Mouse (Mus musculus) left cerebral cortex, postnatal 14 days (tissue): ENCODE measurements around the gene Hacd2. TPM values are rescaled to one million over a fixed set of nuclear protein-coding genes. Genes with fewer than 3 reads are reported as not detected.
A peak's percentile ranks its signal among the peaks of the same experiment; 100 is the strongest.

Experiments
- DNase-seq, 2 experiments: peaks; one replicate each; pipeline ENCODE4 v3.0.0; 2021 to 2022; ENCODE audit warnings: low spot score in 2 of 2, mixed read lengths in 1 of 2
- intact Hi-C: fragments of 180-260 bp; cut with DNase I; formaldehyde crosslinking; loops from one replicate; pipeline ENCODE4 v1.15.1; 2025
- total RNA-seq, 2 experiments: library from RNA; stranded (reverse); gene quantifications; 2 replicates each; pipeline ENCODE4 v1.2.3; 2021

The Hacd2 gene
- total RNA-seq, 2 experiments from 2014 or later: 27.6 to 33.0 TPM

DNA sequence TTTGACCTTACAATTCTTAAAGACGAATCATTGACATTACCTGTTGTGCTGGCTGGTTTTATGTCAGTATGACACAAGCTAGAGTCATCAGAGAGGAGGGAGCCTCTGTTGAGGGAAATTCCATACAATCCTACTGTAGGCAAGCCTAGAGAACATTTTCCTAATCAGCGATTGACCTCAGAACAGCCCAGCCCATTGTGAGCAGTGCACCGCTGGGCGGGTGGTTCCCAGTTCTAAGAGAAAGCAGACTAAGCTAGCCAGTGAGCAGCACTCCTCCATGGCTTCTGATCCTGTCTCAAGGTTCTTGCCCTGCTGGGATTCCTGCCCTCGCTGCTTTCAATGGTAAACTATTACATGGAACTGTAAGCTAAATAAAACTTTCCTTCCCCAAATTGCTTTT lies 17.9 kb upstream of the Hacd2 start:
- intact Hi-C loops: no loop called here
- DNase-seq: no peak

DNA sequence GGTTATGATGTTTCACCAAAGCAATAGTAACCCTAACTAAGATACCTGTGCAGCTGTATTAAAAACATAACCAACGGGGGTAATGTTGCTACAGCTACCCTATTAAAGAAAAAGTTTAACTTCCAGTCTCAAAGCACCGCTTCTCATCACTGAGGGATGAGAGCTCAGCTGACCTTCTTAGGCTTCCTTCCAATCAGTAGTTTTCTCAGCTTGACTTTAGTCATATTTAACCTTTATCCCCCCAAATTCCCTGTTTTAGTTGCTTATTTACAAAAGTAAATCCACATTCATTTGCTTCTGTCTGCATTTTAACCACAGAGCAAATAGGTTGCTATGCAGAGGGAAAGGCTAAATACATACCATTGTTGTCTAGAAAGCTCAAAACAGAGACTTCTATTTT lies 17.5 kb upstream of the Hacd2 start:
- intact Hi-C loops: no loop called here
- DNase-seq: no peak

DNA sequence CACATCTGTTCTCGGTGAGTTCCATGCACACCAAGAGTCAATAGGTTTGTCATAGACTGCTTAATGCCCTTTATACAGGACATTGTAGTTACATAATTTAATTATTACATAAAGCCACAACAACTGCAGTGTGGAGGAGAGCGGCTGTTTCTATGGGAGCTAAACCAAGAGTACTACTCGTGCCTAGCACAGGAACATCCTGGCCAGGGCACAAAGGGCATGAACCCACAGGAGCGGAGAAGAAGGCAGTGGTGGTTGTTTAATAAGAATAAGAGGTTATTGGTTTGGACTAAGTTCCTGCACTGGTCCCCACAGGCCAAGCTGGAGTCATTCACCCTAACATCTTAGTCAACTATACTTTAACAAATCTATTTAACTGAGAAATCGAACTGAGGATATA lies 16.0 kb upstream of the Hacd2 start:
- DNase-seq: no peak
- intact Hi-C loops: no loop called here

- no peak for DNase-seq
- intact Hi-C loops: no loop called here
These were observed 14.9 kb upstream of the Hacd2 start for GRCm38 (mm10) chr16:35007361-35007760.

DNA sequence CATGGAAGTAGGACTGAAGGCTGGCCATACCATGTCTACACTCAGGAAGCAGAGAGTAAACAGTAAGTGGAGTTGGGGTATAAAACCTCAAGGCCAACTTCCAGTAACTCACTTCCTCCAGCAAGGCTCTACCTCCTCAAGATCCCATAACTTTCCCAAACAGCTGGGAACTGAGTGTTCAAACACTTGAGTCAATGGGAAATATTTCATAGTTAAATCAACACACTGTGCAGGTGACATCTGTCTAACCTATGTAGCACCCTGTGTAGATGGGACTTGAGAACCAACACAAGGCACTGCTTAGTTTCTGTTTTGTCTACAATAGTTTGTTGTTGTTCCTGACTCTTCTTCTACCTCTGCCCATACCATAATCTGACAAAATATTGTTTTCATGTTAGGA lies 13.8 kb upstream of the Hacd2 start:
- DNase-seq: no peak
- intact Hi-C loops: no loop called here

DNA sequence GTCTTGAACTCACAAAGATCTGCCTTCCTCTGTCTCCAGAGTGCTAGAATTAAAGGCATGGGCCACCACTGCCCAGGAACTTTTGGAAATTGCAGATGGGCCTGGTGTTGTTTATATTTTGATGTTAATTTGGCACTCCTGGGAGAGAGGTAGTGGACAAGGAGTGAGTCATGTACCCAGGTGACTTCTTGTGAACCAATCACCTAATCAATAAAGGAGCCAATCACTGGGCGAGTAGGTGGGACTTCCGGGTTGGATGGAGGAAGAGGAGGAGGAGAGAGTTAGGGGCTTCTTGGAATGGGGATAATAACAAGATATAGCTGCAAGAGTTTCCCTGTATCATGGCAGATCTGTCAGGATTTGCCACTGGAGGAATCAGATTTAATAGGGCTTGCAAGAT lies 8.7 kb upstream of the Hacd2 start:
- no peak for DNase-seq
- intact Hi-C loops: no loop called here

DNA sequence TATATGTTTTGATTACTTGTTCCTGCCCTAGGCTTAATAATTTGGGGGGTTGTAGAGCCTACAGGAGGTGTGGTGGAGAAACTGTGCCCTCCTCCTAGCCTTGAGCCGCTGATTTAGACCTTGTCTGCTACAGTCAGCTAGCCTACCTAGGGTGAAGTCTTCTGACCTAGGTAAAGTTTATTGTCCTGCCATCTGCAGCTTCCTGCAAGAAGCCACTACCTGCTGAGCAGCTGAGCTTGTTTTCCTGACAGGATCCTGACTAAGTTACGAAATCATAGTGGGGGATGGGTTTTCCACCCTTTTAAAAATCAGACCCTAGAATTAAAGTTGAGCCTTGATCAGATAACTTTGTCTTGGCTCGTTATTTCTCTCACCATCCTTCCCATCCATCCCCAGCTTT lies 5.7 kb upstream of the Hacd2 start:
- intact Hi-C loops: no loop called here
- DNase-seq: no peak

- intact Hi-C loops: no loop called here
- no peak for DNase-seq
These were observed 3.7 kb upstream of the Hacd2 start for GRCm38 (mm10) chr16:35018470-35018974.

- DNase-seq: no peak
- intact Hi-C loops: no loop called here
These were observed 356 bp upstream of the Hacd2 start for GRCm38 (mm10) chr16:35021903-35022241.

DNA sequence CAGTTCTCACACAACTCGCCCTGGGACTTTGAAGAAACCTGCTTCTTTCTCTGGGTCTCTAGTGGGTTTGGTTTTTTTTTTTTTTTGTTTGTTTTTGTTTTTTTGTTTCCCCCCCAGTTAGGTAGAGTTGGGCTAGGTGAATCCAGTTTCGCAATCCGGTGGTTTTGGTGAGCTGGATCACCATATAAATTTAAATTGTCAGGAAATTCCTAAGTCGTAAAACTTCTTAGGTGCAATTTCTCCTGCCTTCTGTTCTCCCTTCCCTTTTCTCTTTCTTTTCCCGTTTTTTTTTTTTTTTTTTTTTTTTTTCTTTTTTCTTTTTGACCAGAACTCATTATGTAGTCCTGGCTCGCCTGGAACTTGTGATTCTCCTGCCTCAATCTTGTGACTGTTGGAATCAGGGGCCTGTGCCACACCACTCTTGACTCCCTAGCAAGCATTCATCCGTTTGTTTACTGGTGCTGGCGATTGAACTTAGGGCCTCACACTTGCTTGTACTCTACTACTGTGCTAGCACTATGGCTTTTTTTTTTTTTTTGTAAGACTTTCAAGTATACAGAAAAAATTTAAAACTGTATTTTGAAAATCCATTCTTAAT lies 1.0 kb downstream of the Hacd2 start:
- intact Hi-C loops: no loop called here
- DNase-seq: no peak

DNA sequence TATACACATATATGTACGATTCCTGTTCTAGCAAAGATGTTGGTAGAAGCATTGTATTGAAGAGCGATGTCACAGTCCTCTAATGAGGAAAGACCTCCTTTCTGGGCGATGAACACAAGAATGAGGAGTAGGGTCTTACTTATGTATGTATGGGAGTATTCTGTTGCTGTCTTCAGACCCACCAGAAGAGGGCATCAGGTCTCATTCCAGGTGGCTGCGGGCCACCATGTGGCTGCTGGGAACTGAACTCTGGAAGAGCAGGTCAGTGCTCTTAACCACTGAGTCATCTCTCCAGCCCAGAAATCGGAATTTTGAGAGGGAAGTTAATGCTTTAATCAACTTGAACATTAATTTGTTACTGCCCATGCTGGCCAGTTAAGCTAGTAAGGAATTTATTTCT lies 2.1 kb downstream of the Hacd2 start:
- no peak for DNase-seq
- intact Hi-C loops: no loop called here

DNA sequence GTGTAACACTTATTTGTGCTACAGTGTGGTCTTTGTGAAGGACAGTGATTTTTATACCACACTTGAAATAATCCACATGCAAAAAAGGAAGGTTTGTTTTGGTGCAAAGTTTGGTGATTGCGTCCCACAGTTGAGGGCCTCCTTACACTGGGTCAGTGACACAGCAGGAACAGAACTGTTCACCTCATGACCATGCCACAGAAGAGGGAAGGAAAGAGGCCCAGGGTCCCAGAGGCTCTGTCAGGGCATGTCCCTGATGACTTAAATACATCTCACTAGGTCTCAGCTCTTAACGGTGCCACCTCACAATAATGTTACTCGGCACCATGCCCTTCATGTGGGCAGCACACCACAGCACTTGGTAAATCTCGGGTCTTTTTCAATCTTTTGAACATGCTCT lies 3.1 kb downstream of the Hacd2 start:
- intact Hi-C loops: no loop called here
- no peak for DNase-seq

- intact Hi-C loops: no loop called here
- no peak for DNase-seq
These were observed 11.0 kb downstream of the Hacd2 start for GRCm38 (mm10) chr16:35033241-35033640.

DNA sequence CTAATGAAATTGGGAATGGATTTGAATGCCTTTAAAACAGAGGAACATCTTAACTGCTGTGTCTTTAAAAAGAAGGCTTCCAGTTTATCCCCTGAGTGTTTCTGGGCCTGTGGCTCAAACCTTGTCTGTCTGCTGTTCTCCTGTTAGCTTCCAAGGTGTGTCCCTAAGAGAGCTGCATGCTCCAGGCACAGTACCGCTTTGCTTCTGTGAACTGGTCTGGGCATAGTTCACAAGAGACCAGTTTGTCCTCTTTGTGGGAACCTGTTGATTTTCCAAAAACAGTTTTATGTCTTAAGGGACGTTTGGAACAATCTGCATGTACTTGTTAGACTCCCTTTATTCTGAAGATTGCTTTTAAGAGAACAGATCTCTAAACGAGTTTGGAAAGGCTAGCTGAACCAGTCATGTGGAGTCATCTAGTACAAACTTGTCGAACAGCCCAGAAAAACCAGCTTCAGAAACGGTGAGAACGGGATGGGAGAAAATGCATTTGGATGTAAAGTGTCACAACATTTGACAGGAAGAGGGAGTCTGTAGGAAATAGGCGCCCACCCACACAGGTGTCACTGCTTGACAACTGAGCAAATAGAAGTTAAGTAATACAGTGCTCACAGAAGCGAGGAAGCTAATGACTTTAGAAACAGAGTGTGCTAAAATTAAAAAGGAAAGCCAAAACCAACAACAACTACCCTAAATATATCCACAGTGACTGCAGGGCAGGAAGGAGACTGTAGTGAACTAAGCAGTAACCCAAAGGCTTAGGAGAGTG lies 11.8 kb downstream of the Hacd2 start:
- intact Hi-C loops: no loop called here
- peak; percentile 25 to 30 for DNase-seq

DNA sequence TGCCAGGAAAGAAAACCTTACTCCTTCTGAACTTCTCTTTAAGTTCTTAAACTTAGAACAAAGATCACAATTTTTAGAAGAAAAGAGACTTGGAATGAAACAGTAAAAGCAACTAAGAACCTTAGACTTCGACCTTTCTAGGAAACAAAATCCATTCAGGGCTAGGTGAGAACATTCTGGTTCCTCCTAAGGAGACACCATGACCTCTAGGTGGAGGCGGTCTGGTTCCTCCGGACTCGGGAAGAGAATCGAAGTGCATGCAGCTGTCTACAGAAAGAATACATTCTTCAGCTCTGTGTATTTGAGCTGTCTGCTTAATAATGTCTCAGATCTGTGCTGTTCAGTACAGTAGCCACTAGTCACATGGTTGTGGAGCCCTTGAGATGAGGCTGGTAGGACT lies 12.7 kb downstream of the Hacd2 start:
- intact Hi-C loops: no loop called here
- DNase-seq: no peak

DNA sequence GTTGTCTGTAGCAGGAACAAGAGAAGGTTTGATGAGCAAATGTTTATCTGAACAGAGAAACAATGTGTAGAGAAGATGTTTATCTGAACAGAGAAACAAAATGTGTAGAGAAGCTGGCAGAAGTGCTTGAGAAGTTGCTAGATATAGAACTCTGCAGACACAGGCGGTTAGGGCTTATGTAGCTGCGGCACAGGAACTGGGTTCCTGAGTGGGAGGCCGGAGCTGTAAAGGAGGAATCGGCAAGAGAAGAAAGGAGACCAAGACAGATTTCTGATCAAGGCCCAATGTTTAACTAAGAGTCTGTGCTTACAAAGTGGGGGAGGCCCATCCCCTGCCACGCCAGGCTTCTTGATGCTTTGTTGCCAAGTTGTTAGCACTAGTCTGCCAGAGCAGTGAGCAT lies 14.5 kb downstream of the Hacd2 start:
- intact Hi-C loops: no loop called here
- no peak for DNase-seq

GRCm38 (mm10) chr16:35038343-35039057 lies 16.3 kb downstream of the Hacd2 start:
- DNase-seq: no peak
- intact Hi-C loops: no loop called here

DNA sequence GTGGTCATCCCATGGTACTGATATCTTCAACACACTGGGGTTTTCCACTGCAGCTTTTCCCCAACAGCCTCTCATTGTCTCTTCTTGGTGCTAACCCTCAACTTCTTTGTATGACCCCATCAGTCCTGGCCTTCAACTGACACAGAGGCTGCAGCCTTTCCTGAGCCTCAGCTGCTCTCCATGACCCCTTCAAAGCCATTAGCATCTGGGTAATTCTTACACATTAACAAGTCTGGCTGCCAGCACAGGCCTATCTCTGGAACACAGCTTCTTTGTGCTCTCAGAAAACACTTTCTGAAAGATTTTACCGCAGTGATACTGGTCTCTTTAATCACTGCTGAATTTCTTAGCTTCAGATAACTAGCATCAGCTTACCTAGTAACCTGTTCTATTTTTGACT lies 17.9 kb downstream of the Hacd2 start:
- intact Hi-C loops: no loop called here
- no peak for DNase-seq

DNA sequence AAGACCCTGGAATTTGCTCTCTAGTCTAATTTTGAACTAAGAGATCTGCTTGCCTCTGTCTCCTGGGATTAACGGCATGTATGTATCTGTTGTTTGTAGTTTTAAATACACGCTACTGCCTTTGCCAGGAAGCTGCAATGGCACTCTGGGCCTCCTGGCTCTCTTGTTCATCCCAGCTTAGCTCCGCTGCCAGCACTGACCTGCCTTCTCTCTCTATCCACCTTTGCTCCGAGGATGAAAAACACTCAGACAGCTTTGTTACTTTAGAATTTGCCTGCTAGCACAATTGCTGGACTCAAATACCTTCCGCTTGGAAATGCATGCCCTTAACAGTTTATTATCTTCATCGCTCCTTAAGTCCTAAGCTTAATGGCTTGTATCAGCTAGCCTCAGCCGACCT lies 18.8 kb downstream of the Hacd2 start:
- intact Hi-C loops: no loop called here
- DNase-seq: no peak

- no peak for DNase-seq
- intact Hi-C loops: no loop called here
These were observed 24.0 kb downstream of the Hacd2 start for GRCm38 (mm10) chr16:35046081-35046775.
